Mouse (Mus musculus) regulatory T cell (primary cell): ENCODE results near the gene Smarcb1.

Experiments
- in situ Hi-C: fragments of 300-600 bp; cut with MboI, MseI; formaldehyde crosslinking; loops from one replicate; pipeline ENCODE4 v1.15.1; 2025; ENCODE audit warnings: high pct_unique_total_duplicates

The Smarcb1 gene

GRCm38 (mm10) chr10:75889406-75890153 is 31.8 kb downstream of the Smarcb1 start:
- in situ Hi-C loops: loop anchor here (5.0 kb wide), 1 partner anchor 63 kb away; the partner anchor contains the start of gene Gm5134

GRCm38 (mm10) chr10:75887504-75887903 is 33.9 kb downstream of the Smarcb1 start:
- in situ Hi-C loops: loop anchor here (5.0 kb wide), 1 partner anchor 65 kb away; the partner anchor contains the start of gene Gm5134

- in situ Hi-C loops: loop anchor here (5.0 kb wide), 1 partner anchor 68 kb away; the partner anchor contains the start of gene Gm5134
These were observed 36.7 kb downstream of the Smarcb1 start for GRCm38 (mm10) chr10:75884742-75885141.

- in situ Hi-C loops: no loop called here
These were observed 38.2 kb downstream of the Smarcb1 start for GRCm38 (mm10) chr10:75883232-75883552.

GRCm38 (mm10) chr10:75882433-75883231 is 38.8 kb downstream of the Smarcb1 start:
- in situ Hi-C loops: no loop called here

- in situ Hi-C loops: no loop called here
These were observed 39.6 kb downstream of the Smarcb1 start for GRCm38 (mm10) chr10:75881578-75882432.

- in situ Hi-C loops: no loop called here
These were observed 40.4 kb downstream of the Smarcb1 start for GRCm38 (mm10) chr10:75880771-75881577.

- in situ Hi-C loops: no loop called here
These were observed 41.1 kb downstream of the Smarcb1 start for GRCm38 (mm10) chr10:75880351-75880750.

GRCm38 (mm10) chr10:75878836-75879235 is 42.6 kb downstream of the Smarcb1 start:
- in situ Hi-C loops: no loop called here

GRCm38 (mm10) chr10:75873543-75874170 is 47.8 kb downstream of the Smarcb1 start:
- in situ Hi-C loops: no loop called here

GRCm38 (mm10) chr10:75872915-75873542 is 48.4 kb downstream of the Smarcb1 start:
- in situ Hi-C loops: no loop called here

GRCm38 (mm10) chr10:75872025-75872914 is 49.1 kb downstream of the Smarcb1 start:
- in situ Hi-C loops: no loop called here

GRCm38 (mm10) chr10:75861587-75861986 is 59.8 kb downstream of the Smarcb1 start:
- in situ Hi-C loops: no loop called here

GRCm38 (mm10) chr10:75860746-75861145 is 60.7 kb downstream of the Smarcb1 start:
- in situ Hi-C loops: no loop called here

GRCm38 (mm10) chr10:75859786-75860470 is 61.5 kb downstream of the Smarcb1 start, which contains the start of gene Mif:
Gene Mif, minus strand, starts transcription at chr10:75860240.
- in situ Hi-C loops: loop anchor here (5.0 kb wide), 2 partner anchors 118 to 273 kb away; partner anchors contain the start of gene Ggt5

GRCm38 (mm10) chr10:75859107-75859746 is 62.2 kb downstream of the Smarcb1 start:
- in situ Hi-C loops: loop anchor here (5.0 kb wide), 2 partner anchors 117 to 272 kb away; partner anchors contain the start of gene Ggt5

GRCm38 (mm10) chr10:75857598-75857997 is 63.8 kb downstream of the Smarcb1 start:
- in situ Hi-C loops: loop anchor here (5.0 kb wide), 2 partner anchors 115 to 270 kb away; partner anchors contain the start of gene Ggt5
